In genomic region chr16:58408062-58408486, GRCm38 (mm10) we compare ENCODE assay signal across 8 mouse cellular contexts. TPM values are rescaled to one million over a fixed set of nuclear protein-coding genes. Genes with fewer than 3 reads are reported as not detected.
A peak's percentile ranks its signal among the peaks of the same experiment; 100 is the strongest.
DNase-seq lines count a peak whose midpoint lies in the region; ATAC-seq and TF ChIP-seq lines count a peak whose summit lies in the region.

Gene Dcbld2 (plus strand): TSS chr16:58408443.

- no peaks in the 10 kb centered on the region for H3K9me3 ChIP-seq in hindbrain, postnatal 0 days (ENCODE audit: low read length)

- WGBS in hindbrain, postnatal 0 days = under 1% methylated on average over 32 of the region's 32 CpGs

- ATAC-seq in common myeloid progenitor, adult 5-6 weeks (replicated peaks; ENCODE audit: low read depth, poor library complexity, severe bottlenecking) = peak; percentile 98
- ATAC-seq in hindbrain, postnatal 0 days = peak; percentile 100
- ATAC-seq in megakaryocyte, adult 5-6 weeks (ENCODE audit: poor library complexity, severe bottlenecking) = peak; percentile 98

- H3K27ac ChIP-seq in gastrocnemius, adult 2 months = peak within 1 kb of the TSS; percentile 88
- H3K27ac ChIP-seq in hindbrain, postnatal 0 days = peak within 1 kb of the TSS; percentile 91
- H3K27ac ChIP-seq in left cerebral cortex, adult 2 months = peak within 1 kb of the TSS; percentile 80

- H3K4me1 ChIP-seq in hindbrain, postnatal 0 days (ENCODE audit: insufficient read depth, low read length) = 0 out of 2 replicates have a peak, but pooled peaks cover 9% of the 10 kb centered on the region

- H3K4me2 ChIP-seq in hindbrain, postnatal 0 days (ENCODE audit: low read depth, low read length) = peak within 1 kb of the TSS; percentile 69

- DNase-seq in ZHBTc4 (ENCODE audit: low read depth, low spot score) = peak; percentile 100
- peak; percentile 99 for DNase-seq in gastrocnemius, adult 2 months
- peak; percentile 98 for DNase-seq in hindbrain, postnatal 0 days (ENCODE audit: low spot score)
- DNase-seq in left cerebral cortex, adult 2 months (ENCODE audit: extremely low spot score in 1 of 2, low spot score in 2 of 2) = peak; percentile 93 to 96
- DNase-seq in right cerebral cortex, adult 2 months (ENCODE audit: low spot score in 2 of 2) = peak; percentile 97
- DNase-seq in urinary bladder, postnatal 14 days (ENCODE audit: low spot score) = peak; percentile 97

- intact Hi-C loops in gastrocnemius, adult 2 months (cut with DNase I) = loop anchor here (5.0 kb wide), 2 partner anchors 44 to 1691 kb away; partner anchors contain the start of gene Tfg
- intact Hi-C loops in left cerebral cortex, adult 2 months (cut with DNase I) = loop anchor here (5.0 kb wide), 2 partner anchors 111 to 319 kb away; partner anchors contain the start of gene Cldnd1

- no peaks in the 10 kb centered on the region for H3K36me3 ChIP-seq in hindbrain, postnatal 0 days (ENCODE audit: insufficient read depth, low read length)

- no peaks in the 10 kb centered on the region for H3K27me3 ChIP-seq in hindbrain, postnatal 0 days (ENCODE audit: insufficient read depth, low read length)

- H3K4me3 ChIP-seq in gastrocnemius, adult 2 months = peak within 1 kb of the TSS; percentile 92
- H3K4me3 ChIP-seq in hindbrain, postnatal 0 days (ENCODE audit: low read length) = peak within 1 kb of the TSS; percentile 82
- peak within 1 kb of the TSS; percentile 80 for H3K4me3 ChIP-seq in left cerebral cortex, adult 2 months

- no peak for TF ChIP-seq CTCF in gastrocnemius, adult 2 months (IDR thresholded peaks at IDR 0.05)
- no peak for TF ChIP-seq CTCF in hindbrain, postnatal 0 days (IDR thresholded peaks at IDR 0.05; ENCODE audit: low read depth)
- no peak for TF ChIP-seq CTCF in left cerebral cortex, adult 2 months (IDR thresholded peaks at IDR 0.05)

- H3K9ac ChIP-seq in hindbrain, postnatal 0 days (replicated peaks; ENCODE audit: low read length) = peak within 1 kb of the TSS; percentile 86

RNA-seq across cellular contexts. Expression of gene Dcbld2, which starts in this region (rescaled TPM):
- 1.0 and 1.2 TPM in 2 replicates for total RNA-seq in common myeloid progenitor, adult 5-6 weeks (2017)
- total RNA-seq in gastrocnemius, adult 2 months (2021) = 1 to 10 TPM; 4.0 to 6.3 TPM
- 28.9 and 37.1 TPM in 2 replicates for total RNA-seq in hindbrain, postnatal 0 days (2014; rRNA removed)
- polyA plus RNA-seq in hindbrain, postnatal 0 days (2015; fragmentation: Nextera tagmentation; extraction: Ambion mirVana) = 3.7 and 4.4 TPM in 2 replicates
- total RNA-seq in left cerebral cortex, adult 2 months (2021) = 10 to 100 TPM; 26.0 to 26.5 TPM
- 0.50 and 0.62 TPM in 2 replicates for total RNA-seq in megakaryocyte, adult 5-6 weeks (2015)
- total RNA-seq in megakaryocyte, adult 5-6 weeks (2017) = 0.45 and 0.59 TPM in 2 replicates

Comparison
In these comparisons a context has a peak if more than half of its experiments do, and no peak if none do; other contexts are left out.
1. Peak in every context shown above with its lines: DNase-seq, ATAC-seq, H3K4me3 ChIP-seq and H3K27ac ChIP-seq.
2. Peak in ATAC-seq in megakaryocyte, adult 5-6 weeks; RNA of the gene not detected or under 1 TPM.